Mouse (Mus musculus) heart, embryonic 11.5 days (tissue): ENCODE results near the gene Pafah2. TPM values are rescaled to one million over a fixed set of nuclear protein-coding genes. Genes with fewer than 3 reads are reported as not detected.

Experiments
- ATAC-seq: fragments of 200-750 bp; cut with Nextera tagmentation; replicated peaks from 2 replicates; pipeline ENCODE4 v1.8.0; 2017; ENCODE audit warnings: moderate library complexity; ENCODE audit not compliant: insufficient number of reproducible peaks, low FRiP score, low TSS enrichment
- H3K27ac ChIP-seq: fragments of 300-500 bp; sonication (generic); 2 replicates; pipeline ENCODE4 v1.5.1; 2014; ENCODE audit warnings: mild to moderate bottlenecking, low read depth, low read length
- H3K27me3 ChIP-seq: fragments of 300-500 bp; sonication (generic); 2 replicates; pipeline ENCODE4 v1.6.1; 2014; ENCODE audit warnings: mild to moderate bottlenecking, low read length, mixed read lengths; ENCODE audit not compliant: control insufficient read depth, insufficient read depth
- H3K36me3 ChIP-seq: fragments of 300-500 bp; sonication (generic); 2 replicates; pipeline ENCODE4 v1.6.1; 2014; ENCODE audit warnings: mild to moderate bottlenecking, low read length, moderate library complexity, mixed read lengths; ENCODE audit not compliant: control insufficient read depth, insufficient read depth
- H3K4me1 ChIP-seq: fragments of 300-500 bp; sonication (generic); 2 replicates; pipeline ENCODE4 v1.6.1; 2014; ENCODE audit warnings: low read length; ENCODE audit not compliant: control insufficient read depth, insufficient read depth
- H3K4me2 ChIP-seq: fragments of 300-500 bp; sonication (generic); 2 replicates; pipeline ENCODE4 v1.6.1; 2014; ENCODE audit warnings: mild to moderate bottlenecking, moderate library complexity
- H3K4me3 ChIP-seq: fragments of 300-500 bp; sonication (generic); 2 replicates; pipeline ENCODE4 v1.5.1; 2014; ENCODE audit warnings: low read depth, low read length
- H3K9ac ChIP-seq: fragments of 300-500 bp; sonication (generic); 2 replicates; pipeline ENCODE4 v1.6.1; 2014; ENCODE audit warnings: mild to moderate bottlenecking, low read depth, low read length, moderate library complexity
- H3K9me3 ChIP-seq: fragments of 300-500 bp; sonication (generic); replicated peaks from 2 replicates; pipeline ENCODE4 v1.6.1; 2016; ENCODE audit warnings: low read length; ENCODE audit not compliant: control insufficient read depth
- WGBS: fragments of 180-500 bp; shearing (Covaris S2); extraction: QIAGEN DNeasy Blood & Tissue Kit; methylation state at CpG from one replicate; pipeline ENCODE4 v1.1.7; 2014; ENCODE audit not compliant: insufficient replicate concordance; 5-methylcytosine and 5-hydroxymethylcytosine counted together
- polyA plus RNA-seq: library from polyadenylated mRNA; unstranded; fragments of >200 nt; fragmentation: Nextera tagmentation; extraction: Ambion mirVana; gene quantifications from 2 replicates; pipeline ENCODE4 v1.2.1, GENCODE M21; 2014

Pafah2 gene
- polyA plus RNA-seq, 1 experiment from 2014 or later = 11.8 TPM

DNA sequence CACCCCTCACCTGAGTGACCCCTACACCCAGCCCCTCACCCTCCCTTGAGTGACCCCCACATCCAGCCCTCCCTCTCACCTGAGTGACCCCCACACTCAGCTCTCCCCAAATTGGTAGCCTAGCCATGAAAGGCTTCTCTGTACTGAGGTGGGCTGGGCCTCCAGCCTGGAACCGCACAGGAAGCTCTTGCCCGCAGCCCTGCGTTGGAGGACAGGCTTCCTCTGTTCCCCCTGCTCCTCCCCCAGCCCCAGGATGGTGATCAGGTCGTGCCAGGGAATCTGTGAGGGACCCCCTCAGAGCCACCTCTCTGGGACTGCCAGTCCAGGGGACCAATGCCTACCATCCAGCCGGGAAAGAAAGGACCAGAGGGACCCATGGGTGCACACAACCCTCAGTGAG is 30.8 kb upstream of the Pafah2 start:
- Histone ChIP-seq H3K27me3 (peaks cover 9% of the 10 kb centered on the region; the same call in 1 of the 2 replicates), H3K4me1 (peaks cover 4% of the 10 kb centered on the region; the same call in 1 of the 2 replicates), H3K4me2 (no peak overlapping the region), H3K4me3 (no peak overlapping the region), H3K27ac (no peak overlapping the region), H3K9me3 (no peaks in the 10 kb centered on the region), H3K36me3 (no peaks in the 10 kb centered on the region), H3K9ac (peak overlapping the region; percentile 16; the same call in 1 of the 2 replicates)
- WGBS = 46% methylated on average over 5 of the region's 5 CpGs
- ATAC-seq = no peak

DNA sequence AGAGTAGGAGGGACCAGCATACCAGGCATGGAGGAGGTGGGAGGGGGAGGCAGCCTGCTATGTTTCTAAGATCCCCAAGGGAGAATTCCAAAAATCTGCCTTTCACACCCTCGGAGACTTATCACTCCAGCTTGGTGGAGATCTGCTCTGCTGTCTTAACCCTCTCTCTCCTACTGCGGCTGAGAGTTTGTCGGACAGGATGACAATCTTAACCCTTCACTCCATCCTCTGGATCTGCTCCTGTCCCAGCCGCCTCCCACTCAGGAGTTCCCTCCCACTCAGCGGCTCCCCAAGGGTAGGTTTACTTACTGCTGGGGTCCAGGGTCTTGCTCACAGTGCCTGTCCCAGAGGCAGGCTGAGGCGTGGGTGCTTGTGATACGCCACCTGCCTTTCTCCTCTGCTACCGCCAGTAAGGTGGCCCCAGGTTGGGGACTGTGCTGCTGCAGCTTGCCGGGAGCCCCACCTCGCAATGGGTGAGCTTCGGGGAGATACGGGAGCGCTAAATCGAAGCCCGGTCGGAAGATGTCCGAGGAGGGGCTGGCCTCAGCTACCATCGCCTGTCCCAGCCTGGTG is 25.4 kb upstream of the Pafah2 start:
- H3K9ac ChIP-seq = peak overlapping the region; percentile 62
- no peaks in the 10 kb centered on the region for H3K9me3 ChIP-seq
- WGBS = under 1% methylated on average over 18 of the region's 18 CpGs
- no peaks in the 10 kb centered on the region for H3K36me3 ChIP-seq
- peaks cover 16% of the 10 kb centered on the region for H3K4me1 ChIP-seq
- peaks cover 33% of the 10 kb centered on the region for H3K27me3 ChIP-seq
- no peak for ATAC-seq
- H3K4me2 ChIP-seq = peak overlapping the region; percentile 95
- peak overlapping the region; percentile 58 for H3K4me3 ChIP-seq
- no peak overlapping the region for H3K27ac ChIP-seq

DNA sequence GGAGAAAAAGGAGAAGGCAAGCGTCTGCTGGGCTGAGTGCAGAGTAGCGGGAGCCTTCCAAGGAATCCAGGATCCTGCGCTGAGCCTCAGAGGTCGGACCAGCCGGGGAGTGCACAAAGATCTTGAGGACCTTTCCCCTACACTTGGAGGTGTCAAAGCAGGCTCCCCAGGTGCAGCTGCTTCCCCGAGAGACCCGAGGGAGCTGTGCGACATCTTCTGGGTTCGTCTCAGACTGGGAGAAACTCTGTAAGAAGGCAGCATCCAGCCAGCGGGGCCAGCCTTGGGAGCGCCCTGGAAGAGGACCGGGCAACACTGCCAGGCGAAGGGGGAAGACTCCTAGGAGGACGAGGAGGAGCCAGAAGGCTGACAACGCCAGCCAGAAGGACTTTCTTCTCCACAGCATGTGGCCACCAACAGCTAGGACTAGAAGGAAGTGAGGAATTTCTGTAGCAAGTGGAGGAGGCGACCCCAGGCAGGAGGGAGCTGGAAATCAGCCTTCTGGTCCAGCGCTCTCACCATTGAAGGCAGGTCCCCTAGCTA is 24.7 kb upstream of the Pafah2 start:
- peak overlapping the region; percentile 62 for H3K9ac ChIP-seq
- H3K4me3 ChIP-seq = peak overlapping the region; percentile 58
- no peaks in the 10 kb centered on the region for H3K9me3 ChIP-seq
- under 1% methylated on average over 17 of the region's 17 CpGs for WGBS
- H3K4me2 ChIP-seq = peak overlapping the region; percentile 95
- ATAC-seq = no peak
- H3K27ac ChIP-seq = no peak overlapping the region
- H3K4me1 ChIP-seq = peaks cover 16% of the 10 kb centered on the region
- no peaks in the 10 kb centered on the region for H3K36me3 ChIP-seq
- peaks cover 29% of the 10 kb centered on the region for H3K27me3 ChIP-seq

DNA sequence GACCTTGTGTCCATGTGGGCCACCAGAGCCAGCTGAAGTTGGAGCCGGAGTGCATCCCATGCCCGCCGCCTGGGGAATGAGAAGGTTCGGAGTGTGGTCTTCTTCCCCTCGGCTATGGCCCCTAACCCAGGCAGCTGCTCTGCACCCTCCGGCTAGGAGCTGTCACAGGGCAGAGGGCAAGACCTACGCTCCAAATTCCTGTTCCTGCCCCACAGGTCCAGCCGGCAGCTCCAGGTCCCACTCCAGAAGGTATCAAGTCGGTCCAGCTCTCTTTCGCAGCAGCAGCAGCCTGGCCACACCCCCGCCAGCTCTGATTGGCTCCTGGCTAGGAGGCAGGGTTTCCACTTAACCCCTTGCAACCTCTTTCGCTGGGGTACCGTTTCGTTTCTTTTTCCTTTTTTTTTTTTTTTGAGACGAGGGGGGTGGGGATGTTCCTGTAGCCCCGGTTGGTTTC is 23.8 kb upstream of the Pafah2 start:
- Histone ChIP-seq H3K27me3 (peaks cover 29% of the 10 kb centered on the region), H3K9ac (0 out of 2 replicates have a peak overlapping the region, but pooled peaks have one; percentile 39)

DNA sequence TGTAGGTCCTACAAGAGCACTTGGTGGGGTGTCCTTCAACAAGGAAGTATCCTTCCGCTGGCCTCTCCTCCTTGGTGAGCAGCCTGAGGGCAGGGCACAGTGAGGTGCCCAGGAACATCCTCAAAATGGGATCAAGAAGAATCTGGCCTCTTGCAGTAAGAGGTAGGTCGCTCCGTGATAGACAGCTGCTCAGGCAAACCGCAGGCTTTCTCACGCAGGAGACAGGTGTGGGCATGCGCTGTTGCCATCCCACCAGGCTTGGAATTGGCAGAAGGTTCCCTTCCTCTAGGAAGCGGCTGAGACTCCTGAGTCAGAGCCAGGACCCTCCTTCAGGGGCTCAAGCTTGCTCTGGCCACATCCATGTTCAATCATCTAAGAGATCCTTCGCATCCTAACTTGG is 22.8 kb upstream of the Pafah2 start:
- peaks cover 27% of the 10 kb centered on the region for H3K27me3 ChIP-seq
- H3K36me3 ChIP-seq = no peaks in the 10 kb centered on the region
- WGBS = 70% methylated on average over 8 of the region's 8 CpGs
- no peak overlapping the region for H3K27ac ChIP-seq
- H3K9ac ChIP-seq = no peak overlapping the region
- no peak overlapping the region for H3K4me3 ChIP-seq
- no peak for ATAC-seq
- peaks cover 19% of the 10 kb centered on the region for H3K4me1 ChIP-seq
- no peak overlapping the region for H3K4me2 ChIP-seq
- H3K9me3 ChIP-seq = no peaks in the 10 kb centered on the region

More for the DNA sequence above, 23.8 kb upstream of the Pafah2 start:
- Histone ChIP-seq H3K9me3 (no peaks in the 10 kb centered on the region), H3K4me1 (peaks cover 16% of the 10 kb centered on the region), H3K27ac (no peak overlapping the region), H3K4me3 (peak overlapping the region; percentile 58), H3K4me2 (peak overlapping the region; percentile 95), H3K36me3 (no peaks in the 10 kb centered on the region)
- WGBS = under 1% methylated on average over 16 of the region's 16 CpGs
- ATAC-seq = peak; percentile 47; the same call in 1 of the 2 replicates

DNA sequence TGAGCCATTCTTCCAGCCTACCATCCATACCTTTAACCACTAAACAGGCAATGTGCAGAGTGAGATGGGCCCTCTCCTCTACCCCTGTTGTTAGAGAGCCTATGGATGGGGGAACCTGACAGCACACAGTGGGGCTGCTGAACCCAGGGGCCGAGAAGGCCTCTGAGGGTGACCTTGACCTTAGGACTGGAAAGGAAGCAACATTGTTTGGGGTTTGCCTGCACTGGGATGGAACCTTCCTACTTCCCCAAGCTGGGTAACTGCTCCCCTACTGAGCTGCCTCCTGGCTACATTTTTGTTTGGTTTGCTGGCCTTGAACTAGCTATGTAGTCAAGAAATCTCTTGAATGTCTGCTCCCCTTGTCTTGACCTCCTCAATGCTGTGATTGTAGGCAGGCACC is 21.8 kb upstream of the Pafah2 start:
- no peak overlapping the region for H3K4me3 ChIP-seq
- peaks cover 27% of the 10 kb centered on the region for H3K27me3 ChIP-seq
- no peak overlapping the region for H3K27ac ChIP-seq
- 61% methylated on average over 1 of the region's 1 CpGs for WGBS
- H3K4me2 ChIP-seq = no peak overlapping the region
- no peaks in the 10 kb centered on the region for H3K36me3 ChIP-seq
- H3K9me3 ChIP-seq = no peaks in the 10 kb centered on the region
- no peak overlapping the region for H3K9ac ChIP-seq
- ATAC-seq = no peak
- peaks cover 25% of the 10 kb centered on the region for H3K4me1 ChIP-seq

DNA sequence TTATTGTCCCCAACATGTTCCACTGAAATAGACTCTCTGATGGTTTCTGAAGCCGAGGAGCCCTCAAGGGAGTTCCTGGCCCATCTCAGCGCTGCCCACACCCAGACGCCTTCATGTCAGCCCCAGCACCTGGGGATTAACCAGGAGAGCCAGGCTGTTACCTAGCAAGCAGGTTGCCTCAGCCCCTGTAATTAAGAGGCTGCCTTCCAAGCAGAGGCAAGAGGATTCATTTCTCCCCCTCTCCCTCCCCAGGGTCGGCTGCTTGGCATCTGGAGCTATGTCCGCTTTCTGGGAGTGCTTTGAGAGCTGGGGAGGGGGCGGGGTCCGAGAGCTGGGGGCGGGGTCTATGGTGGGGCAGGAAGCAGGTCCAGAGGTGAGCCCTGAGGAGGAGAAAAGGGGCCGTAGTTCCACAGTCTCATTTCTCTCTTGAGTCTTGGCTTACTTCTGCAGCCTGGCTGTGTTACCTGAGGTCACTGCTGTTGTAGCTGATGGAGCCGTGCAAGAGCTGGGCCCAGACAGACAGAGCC is 18.0 kb upstream of the Pafah2 start:
- H3K4me1 ChIP-seq = peaks cover 9% of the 10 kb centered on the region
- H3K4me2 ChIP-seq = no peak overlapping the region
- H3K36me3 ChIP-seq = no peaks in the 10 kb centered on the region
- 30% methylated on average over 10 of the region's 10 CpGs for WGBS
- H3K4me3 ChIP-seq = no peak overlapping the region
- no peak overlapping the region for H3K27ac ChIP-seq
- H3K9me3 ChIP-seq = no peaks in the 10 kb centered on the region
- no peak overlapping the region for H3K9ac ChIP-seq
- ATAC-seq = no peak
- H3K27me3 ChIP-seq = peaks cover 4% of the 10 kb centered on the region; the same call in 1 of the 2 replicates

DNA sequence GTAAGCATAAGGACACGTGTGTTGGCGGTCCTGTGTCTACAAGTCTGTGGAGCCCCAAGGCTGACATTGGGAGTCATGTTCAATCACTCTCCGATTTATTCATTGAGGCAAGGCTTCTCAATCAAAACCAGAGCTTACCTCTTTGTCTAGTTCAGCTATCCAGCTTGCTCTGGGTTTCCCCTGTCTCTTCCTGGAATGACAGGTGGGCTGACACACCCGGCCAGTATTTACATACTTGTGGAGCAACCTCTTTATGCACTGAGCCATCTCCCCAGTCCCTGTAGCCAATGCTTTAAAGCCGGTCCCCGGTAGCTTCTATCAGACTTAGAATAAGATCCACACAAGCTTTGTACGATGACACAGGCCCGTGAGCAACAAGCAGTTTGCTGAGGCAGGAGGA is 16.6 kb upstream of the Pafah2 start:
- Histone ChIP-seq H3K4me2 (no peak overlapping the region), H3K4me3 (no peak overlapping the region), H3K9me3 (no peaks in the 10 kb centered on the region), H3K27me3 (no peaks in the 10 kb centered on the region), H3K27ac (no peak overlapping the region), H3K9ac (no peak overlapping the region), H3K36me3 (no peaks in the 10 kb centered on the region), H3K4me1 (peaks cover 9% of the 10 kb centered on the region)
- no peak for ATAC-seq
- WGBS = 82% methylated on average over 8 of the region's 8 CpGs
